Mouse (Mus musculus) cerebellum, adult (tissue): ENCODE measurements around the gene Tmem176a.

Experiments used
- ATAC-seq: cut with Nextera tagmentation; 2 replicates; pipeline ENCODE4 v1.9.2; 2017; ENCODE audit warnings: mild to moderate bottlenecking, moderate library complexity, mixed read lengths; ENCODE audit not compliant: insufficient number of reproducible peaks, low FRiP score, low TSS enrichment

Gene Tmem176a

GRCm38 (mm10) chr6:48875515-48875914 lies 34.8 kb downstream of the Tmem176a start:
- ATAC-seq = no peak

- no peak for ATAC-seq
Observed at GRCm38 (mm10) chr6:48876510-48877135, 35.9 kb downstream of the Tmem176a start.

GRCm38 (mm10) chr6:48894203-48894602 lies 53.5 kb downstream of the Tmem176a start:
- ATAC-seq = no peak

- no peak for ATAC-seq
Observed at GRCm38 (mm10) chr6:48894938-48895818, 54.5 kb downstream of the Tmem176a start.

- no peak for ATAC-seq
Observed at GRCm38 (mm10) chr6:48895941-48896340, 55.2 kb downstream of the Tmem176a start.
